Mouse (Mus musculus): ENCODE data around the gene Pip4k2a. TPM values are rescaled to one million over a fixed set of nuclear protein-coding genes. Genes with fewer than 3 reads are reported as not detected.

Gene Pip4k2a
- total and polyA plus RNA-seq, 2 experiments from 2014 or later = 8.4 to 9.3 TPM

- H3K9me3 ChIP-seq (ENCODE audit: low read length) = no peaks in the 10 kb centered on the region
- H3K4me1 ChIP-seq (ENCODE audit: insufficient read depth) = no peaks in the 10 kb centered on the region
- no peak for ATAC-seq
- no peak overlapping the region for H3K27ac ChIP-seq (ENCODE audit: low read depth, low read length)
- 86% methylated on average over 7 of the region's 7 CpGs for WGBS
- TF ChIP-seq CTCF (IDR thresholded peaks at IDR 0.05; ENCODE audit: low read depth) = no peak
- no peak overlapping the region for H3K4me2 ChIP-seq (ENCODE audit: low read depth)
- no peaks in the 10 kb centered on the region for H3K27me3 ChIP-seq (ENCODE audit: insufficient read depth, low read length)
- DNase-seq = no peak
- no peaks in the 10 kb centered on the region for H3K36me3 ChIP-seq (ENCODE audit: insufficient read depth)
- no peak overlapping the region for H3K9ac ChIP-seq
- no peak overlapping the region for H3K4me3 ChIP-seq (ENCODE audit: low read depth, low read length)
Observed at GRCm38 (mm10) chr2:18948741-18949140, 49.2 kb downstream of the Pip4k2a start.

- ATAC-seq (no peak; the same call in 1 of the 2 replicates), DNase-seq (no peak)
- H3K9me3 ChIP-seq (ENCODE audit: low read length) = no peaks in the 10 kb centered on the region
- no peak overlapping the region for H3K4me2 ChIP-seq (ENCODE audit: low read depth)
- H3K27ac ChIP-seq (ENCODE audit: low read depth, low read length) = no peak overlapping the region
- no peaks in the 10 kb centered on the region for H3K36me3 ChIP-seq (ENCODE audit: insufficient read depth)
- no peak overlapping the region for H3K9ac ChIP-seq
- no peak for TF ChIP-seq CTCF (IDR thresholded peaks at IDR 0.05; ENCODE audit: low read depth)
- H3K4me1 ChIP-seq (ENCODE audit: insufficient read depth) = no peaks in the 10 kb centered on the region
- 32% methylated on average over 7 of the region's 7 CpGs for WGBS
- H3K27me3 ChIP-seq (ENCODE audit: insufficient read depth, low read length) = no peaks in the 10 kb centered on the region
- no peak overlapping the region for H3K4me3 ChIP-seq (ENCODE audit: low read depth, low read length)
Observed at GRCm38 (mm10) chr2:18947669-18948459, 50.1 kb downstream of the Pip4k2a start.

- DNase-seq = no peak
- ATAC-seq = no peak
- Histone ChIP-seq H3K36me3 (ENCODE audit: insufficient read depth) (no peaks in the 10 kb centered on the region), H3K4me3 (ENCODE audit: low read depth, low read length) (no peak overlapping the region), H3K9ac (no peak overlapping the region), H3K27me3 (ENCODE audit: insufficient read depth, low read length) (no peaks in the 10 kb centered on the region), H3K9me3 (ENCODE audit: low read length) (no peaks in the 10 kb centered on the region), H3K4me1 (ENCODE audit: insufficient read depth) (no peaks in the 10 kb centered on the region), H3K27ac (ENCODE audit: low read depth, low read length) (no peak overlapping the region), H3K4me2 (ENCODE audit: low read depth) (no peak overlapping the region)
- TF ChIP-seq CTCF (IDR thresholded peaks at IDR 0.05; ENCODE audit: low read depth) = no peak
- 64% methylated on average over 1 of the region's 1 CpGs for WGBS
Observed at GRCm38 (mm10) chr2:18945438-18945837, 52.5 kb downstream of the Pip4k2a start.

GRCm38 (mm10) chr2:18943930-18944329 lies 54.0 kb downstream of the Pip4k2a start:
- no peak for TF ChIP-seq CTCF (IDR thresholded peaks at IDR 0.05; ENCODE audit: low read depth)
- Histone ChIP-seq H3K27ac (ENCODE audit: low read depth, low read length) (no peak overlapping the region), H3K4me1 (ENCODE audit: insufficient read depth) (no peaks in the 10 kb centered on the region), H3K36me3 (ENCODE audit: insufficient read depth) (no peaks in the 10 kb centered on the region), H3K4me3 (ENCODE audit: low read depth, low read length) (no peak overlapping the region), H3K9me3 (ENCODE audit: low read length) (no peaks in the 10 kb centered on the region), H3K27me3 (ENCODE audit: insufficient read depth, low read length) (no peaks in the 10 kb centered on the region), H3K9ac (no peak overlapping the region), H3K4me2 (ENCODE audit: low read depth) (no peak overlapping the region)
- 77% methylated on average over 2 of the region's 2 CpGs for WGBS
- no peak for ATAC-seq
- DNase-seq = no peak

- TF ChIP-seq CTCF (IDR thresholded peaks at IDR 0.05; ENCODE audit: low read depth) = no peak
- H3K27me3 ChIP-seq (ENCODE audit: insufficient read depth, low read length) = no peaks in the 10 kb centered on the region
- H3K36me3 ChIP-seq (ENCODE audit: insufficient read depth) = no peaks in the 10 kb centered on the region
- H3K9me3 ChIP-seq (ENCODE audit: low read length) = no peaks in the 10 kb centered on the region
- no peak overlapping the region for H3K9ac ChIP-seq
- ATAC-seq = no peak
- H3K27ac ChIP-seq (ENCODE audit: low read depth, low read length) = no peak overlapping the region
- DNase-seq = no peak
- no peaks in the 10 kb centered on the region for H3K4me1 ChIP-seq (ENCODE audit: insufficient read depth)
- no peak overlapping the region for H3K4me3 ChIP-seq (ENCODE audit: low read depth, low read length)
- WGBS = 84% methylated on average over 4 of the region's 4 CpGs
- no peak overlapping the region for H3K4me2 ChIP-seq (ENCODE audit: low read depth)
Observed at GRCm38 (mm10) chr2:18943366-18943765, 54.6 kb downstream of the Pip4k2a start.

GRCm38 (mm10) chr2:18940693-18941270 lies 57.1 kb downstream of the Pip4k2a start:
- H3K4me3 ChIP-seq (ENCODE audit: low read depth, low read length) = no peak overlapping the region
- no peak overlapping the region for H3K9ac ChIP-seq
- 91% methylated on average over 12 of the region's 12 CpGs for WGBS
- H3K36me3 ChIP-seq (ENCODE audit: insufficient read depth) = no peaks in the 10 kb centered on the region
- no peaks in the 10 kb centered on the region for H3K27me3 ChIP-seq (ENCODE audit: insufficient read depth, low read length)
- no peak overlapping the region for H3K4me2 ChIP-seq (ENCODE audit: low read depth)
- no peak overlapping the region for H3K27ac ChIP-seq (ENCODE audit: low read depth, low read length)
- no peak for ATAC-seq
- no peaks in the 10 kb centered on the region for H3K4me1 ChIP-seq (ENCODE audit: insufficient read depth)
- no peaks in the 10 kb centered on the region for H3K9me3 ChIP-seq (ENCODE audit: low read length)
- no peak for TF ChIP-seq CTCF (IDR thresholded peaks at IDR 0.05; ENCODE audit: low read depth)
- DNase-seq = no peak

GRCm38 (mm10) chr2:18938923-18939329 lies 59.0 kb downstream of the Pip4k2a start:
- Histone ChIP-seq H3K9ac (no peak overlapping the region), H3K36me3 (ENCODE audit: insufficient read depth) (no peaks in the 10 kb centered on the region), H3K27ac (ENCODE audit: low read depth, low read length) (no peak overlapping the region), H3K9me3 (ENCODE audit: low read length) (no peaks in the 10 kb centered on the region), H3K4me1 (ENCODE audit: insufficient read depth) (no peaks in the 10 kb centered on the region), H3K4me2 (ENCODE audit: low read depth) (no peak overlapping the region), H3K27me3 (ENCODE audit: insufficient read depth, low read length) (no peaks in the 10 kb centered on the region), H3K4me3 (ENCODE audit: low read depth, low read length) (no peak overlapping the region)
- DNase-seq = no peak
- 15% methylated on average over 8 of the region's 8 CpGs for WGBS
- TF ChIP-seq CTCF (IDR thresholded peaks at IDR 0.05; ENCODE audit: low read depth) = no peak
- no peak for ATAC-seq
